Mouse (Mus musculus): ENCODE results near the gene Olfr104-ps. TPM values are rescaled to one million over a fixed set of nuclear protein-coding genes. Genes with fewer than 3 reads are reported as not detected.

The Olfr104-ps gene
- polyA plus RNA-seq (2012; rRNA removed): not detected in 2 replicates

GRCm38 (mm10) chr17:37359282-37359681 lies at the start of gene Olfr104-ps:
Gene Olfr104-ps (plus strand): TSS chr17:37359582.

GRCm38 (mm10) chr17:37316954-37317353 lies 42.4 kb upstream of the Olfr104-ps start, which contains the start of gene Olfr102:
Gene Olfr102 (minus strand): TSS chr17:37317054.

GRCm38 (mm10) chr17:37339598-37339997 lies 19.8 kb upstream of the Olfr104-ps start, which contains the start of gene Olfr103:
Gene Olfr103 (minus strand): TSS chr17:37339698.

GRCm38 (mm10) chr17:37378733-37379132 lies 19.4 kb downstream of the Olfr104-ps start, which contains the start of gene Olfr105-ps:
Gene Olfr105-ps (plus strand): TSS chr17:37379033.

GRCm38 (mm10) chr17:37390093-37390492 lies 30.7 kb downstream of the Olfr104-ps start, which contains the start of gene Olfr106-ps:
Gene Olfr106-ps (plus strand): TSS chr17:37390393.

GRCm38 (mm10) chr17:37398926-37399325 lies 39.5 kb downstream of the Olfr104-ps start, which contains the start of gene Olfr107:
Gene Olfr107 (plus strand): TSS chr17:37399226.

Other genes with a start within 250 kb of the Olfr104-ps start
- gene Olfr92, start 239.5 kb upstream of the Olfr104-ps start, polyA plus RNA-seq (2012; rRNA removed): not detected in 2 replicates
- gene Olfr93, start 198.1 kb upstream of the Olfr104-ps start, polyA plus RNA-seq (2012; rRNA removed): not detected in 2 replicates
- gene Ubd, start 165.7 kb upstream of the Olfr104-ps start, polyA plus RNA-seq (2012; rRNA removed): not detected in 2 replicates
- not detected in 2 replicates for gene Olfr94, start 158.6 kb upstream of the Olfr104-ps start, polyA plus RNA-seq (2012; rRNA removed)
- gene Olfr95, start 146.5 kb upstream of the Olfr104-ps start, polyA plus RNA-seq (2012; rRNA removed): not detected in 2 replicates
- not detected in 2 replicates for gene Olfr96, start 139.4 kb upstream of the Olfr104-ps start, polyA plus RNA-seq (2012; rRNA removed)
- gene Olfr97, start 122.3 kb upstream of the Olfr104-ps start, polyA plus RNA-seq (2012; rRNA removed): not detected in 2 replicates
- not detected in 2 replicates for gene Olfr98, start 95.8 kb upstream of the Olfr104-ps start, polyA plus RNA-seq (2012; rRNA removed)
- 0.97 and 1.1 TPM in 2 replicates for gene H2-M3, start 89.4 kb upstream of the Olfr104-ps start, polyA plus RNA-seq (2012; rRNA removed)
- gene Olfr99, start 76.1 kb upstream of the Olfr104-ps start, polyA plus RNA-seq (2012; rRNA removed): not detected in 2 replicates
- not detected in 2 replicates for gene Olfr101, start 55.3 kb upstream of the Olfr104-ps start, polyA plus RNA-seq (2012; rRNA removed)
- not detected in 2 replicates for gene Olfr102, start 42.5 kb upstream of the Olfr104-ps start, polyA plus RNA-seq (2012; rRNA removed)
- not detected in 2 replicates for gene Olfr103, start 19.9 kb upstream of the Olfr104-ps start, polyA plus RNA-seq (2012; rRNA removed)
- not detected in 2 replicates for gene Olfr105-ps, start 19.5 kb downstream of the Olfr104-ps start, polyA plus RNA-seq (2012; rRNA removed)
- gene Olfr106-ps, start 30.8 kb downstream of the Olfr104-ps start, polyA plus RNA-seq (2012; rRNA removed): not detected in 2 replicates
- not detected in 2 replicates for gene Olfr107, start 39.6 kb downstream of the Olfr104-ps start, polyA plus RNA-seq (2012; rRNA removed)
- not detected in 2 replicates for gene Olfr108, start 85.9 kb downstream of the Olfr104-ps start, polyA plus RNA-seq (2012; rRNA removed)
- not detected in 2 replicates for gene Olfr109, start 99.3 kb downstream of the Olfr104-ps start, polyA plus RNA-seq (2012; rRNA removed)
- gene H2-M2, start 124.0 kb downstream of the Olfr104-ps start, polyA plus RNA-seq (2012; rRNA removed): not detected in 2 replicates
- gene Olfr110, start 132.9 kb downstream of the Olfr104-ps start, polyA plus RNA-seq (2012; rRNA removed): not detected in 2 replicates
- 0.04 and 0.10 TPM in 2 replicates for gene Olfr111, start 148.4 kb downstream of the Olfr104-ps start, polyA plus RNA-seq (2012; rRNA removed)
- gene Olfr112, start 209.9 kb downstream of the Olfr104-ps start, polyA plus RNA-seq (2012; rRNA removed): not detected in 2 replicates
- not detected in 2 replicates for gene Olfr113, start 218.1 kb downstream of the Olfr104-ps start, polyA plus RNA-seq (2012; rRNA removed)
- gene Olfr114, start 233.2 kb downstream of the Olfr104-ps start, polyA plus RNA-seq (2012; rRNA removed): not detected in 2 replicates